Mouse (Mus musculus): Measurements from ENCODE around the gene Kcnb1.

The Kcnb1 gene

GRCm38 (mm10) chr2:167163134-167163533, 26.8 kb downstream of the Kcnb1 start:
- DNase-seq (ENCODE audit: low read depth), result no peak

- DNase-seq (ENCODE audit: low read depth), result no peak
Observed at GRCm38 (mm10) chr2:167162516-167163021, 27.4 kb downstream of the Kcnb1 start.

- DNase-seq (ENCODE audit: low read depth), result no peak
Observed at GRCm38 (mm10) chr2:167159721-167160120, 30.2 kb downstream of the Kcnb1 start.

GRCm38 (mm10) chr2:167158780-167159179, 31.2 kb downstream of the Kcnb1 start:
- DNase-seq (ENCODE audit: low read depth), result no peak

- no peak for DNase-seq (ENCODE audit: low read depth)
Observed at GRCm38 (mm10) chr2:167156118-167156715, 33.7 kb downstream of the Kcnb1 start.

GRCm38 (mm10) chr2:167155541-167155973, 34.4 kb downstream of the Kcnb1 start:
- no peak for DNase-seq (ENCODE audit: low read depth)

GRCm38 (mm10) chr2:167150880-167151279, 39.1 kb downstream of the Kcnb1 start:
- no peak for DNase-seq (ENCODE audit: low read depth)

- no peak for DNase-seq (ENCODE audit: low read depth)
Observed at GRCm38 (mm10) chr2:167150135-167150534, 39.8 kb downstream of the Kcnb1 start.

- no peak for DNase-seq (ENCODE audit: low read depth)
Observed at GRCm38 (mm10) chr2:167149035-167149434, 40.9 kb downstream of the Kcnb1 start.

- no peak for DNase-seq (ENCODE audit: low read depth)
Observed at GRCm38 (mm10) chr2:167147708-167148107, 42.2 kb downstream of the Kcnb1 start.

GRCm38 (mm10) chr2:167145904-167146303, 44.1 kb downstream of the Kcnb1 start:
- no peak for DNase-seq (ENCODE audit: low read depth)

- DNase-seq (ENCODE audit: low read depth), result no peak
Observed at GRCm38 (mm10) chr2:167144439-167145307, 45.3 kb downstream of the Kcnb1 start.

- no peak for DNase-seq (ENCODE audit: low read depth)
Observed at GRCm38 (mm10) chr2:167143914-167144313, 46.0 kb downstream of the Kcnb1 start.

- DNase-seq (ENCODE audit: low read depth), result no peak
Observed at GRCm38 (mm10) chr2:167142282-167142681, 47.7 kb downstream of the Kcnb1 start.

- DNase-seq (ENCODE audit: low read depth), result no peak
Observed at GRCm38 (mm10) chr2:167141810-167142209, 48.1 kb downstream of the Kcnb1 start.

- DNase-seq (ENCODE audit: low read depth), result peak; percentile 48
Observed at GRCm38 (mm10) chr2:167139801-167140269, 50.1 kb downstream of the Kcnb1 start.

- DNase-seq (ENCODE audit: low read depth), result no peak
Observed at GRCm38 (mm10) chr2:167138611-167139010, 51.3 kb downstream of the Kcnb1 start.

- no peak for DNase-seq (ENCODE audit: low read depth)
Observed at GRCm38 (mm10) chr2:167136909-167137308, 53.0 kb downstream of the Kcnb1 start.

- no peak for DNase-seq (ENCODE audit: low read depth)
Observed at GRCm38 (mm10) chr2:167132041-167132440, 57.9 kb downstream of the Kcnb1 start.

- no peak for DNase-seq (ENCODE audit: low read depth)
Observed at GRCm38 (mm10) chr2:167130050-167130770, 59.7 kb downstream of the Kcnb1 start.

- DNase-seq (ENCODE audit: low read depth), result no peak
Observed at GRCm38 (mm10) chr2:167129608-167129955, 60.4 kb downstream of the Kcnb1 start.
